Mouse (Mus musculus) heart, adult 2 months (tissue): ENCODE data around the gene Cbx7. TPM values are rescaled to one million over a fixed set of nuclear protein-coding genes. Genes with fewer than 3 reads are reported as not detected.
A peak's percentile ranks its signal among the peaks of the same experiment; 100 is the strongest.

Experiments
- DNase-seq, 2 experiments: peaks; one replicate each; pipeline ENCODE4 v3.0.0; 2021
- H3K27ac ChIP-seq: fragments of 200-600 bp; 2 replicates; pipeline ENCODE4 v1.8.1; 2022
- H3K27me3 ChIP-seq: fragments of 200-500 bp; 2 replicates; pipeline ENCODE4 v1.6.1; 2012; ENCODE audit warnings: mild to moderate bottlenecking, low read length, inconsistent platforms, mixed read lengths; ENCODE audit not compliant: control insufficient read depth, insufficient read depth
- H3K36me3 ChIP-seq: fragments of 200-500 bp; 2 replicates; pipeline ENCODE4 v1.6.1; 2012; ENCODE audit warnings: low read length, inconsistent platforms; ENCODE audit not compliant: control insufficient read depth, insufficient read depth
- H3K4me1 ChIP-seq: fragments of 200-500 bp; 2 replicates; pipeline ENCODE4 v1.6.1; 2011; ENCODE audit warnings: low read length; ENCODE audit not compliant: control insufficient read depth, insufficient read depth
- H3K4me3 ChIP-seq: fragments of 200-600 bp; 2 replicates; pipeline ENCODE4 v1.8.1; 2022
- H3K79me2 ChIP-seq: fragments of 200-500 bp; replicated peaks from 2 replicates; pipeline ENCODE4 v1.6.1; 2012; ENCODE audit warnings: mild to moderate bottlenecking, inconsistent platforms, low read length, moderate library complexity, mixed read lengths; ENCODE audit not compliant: control insufficient read depth, insufficient read depth
- H3K9ac ChIP-seq: fragments of 200-500 bp; 2 replicates; pipeline ENCODE4 v1.6.1; 2012; ENCODE audit warnings: low read depth, mild to moderate bottlenecking, control low read depth, inconsistent platforms, low read length, mixed read lengths
- CTCF ChIP-seq: fragments of 200-600 bp; IDR thresholded peaks from 2 replicates; pipeline ENCODE4 v1.8.1; 2022; ENCODE audit warnings: antibody characterized with exemption, mild to moderate bottlenecking, moderate library complexity
- EP300 ChIP-seq: fragments of 200-500 bp; IDR thresholded peaks from 2 replicates; pipeline ENCODE4 v1.6.1; 2011; ENCODE audit warnings: low read depth, low read length, control low read depth; ENCODE audit not compliant: insufficient read depth
- POLR2A ChIP-seq: fragments of 200-500 bp; IDR thresholded peaks from 2 replicates; pipeline ENCODE4 v1.6.1; 2011; ENCODE audit warnings: mild to moderate bottlenecking, low read depth, low read length, control low read depth; ENCODE audit not compliant: insufficient read depth
- WGBS: fragments of 180-500 bp; shearing (Covaris S2); methylation state at CpG from one replicate; pipeline ENCODE4 v1.1.7; 2018; 5-methylcytosine and 5-hydroxymethylcytosine counted together
- intact Hi-C: fragments of 180-260 bp; cut with DNase I; formaldehyde crosslinking; loops from one replicate; pipeline ENCODE4 v1.15.1; 2025
- polyA plus RNA-seq: library from polyadenylated mRNA; depleted of rRNA; stranded (reverse); fragments of >200 nt; gene quantifications from 2 replicates; pipeline ENCODE4 v1.2.3, GENCODE M21; 2012
- total RNA-seq, 2 experiments: library from RNA; stranded (reverse); gene quantifications; 2 replicates each; pipeline ENCODE4 v1.2.3; 2021

Gene Cbx7
- total and polyA plus RNA-seq, 3 experiments = 18.9 to 21.7 (median 21.4) TPM

- intact Hi-C loops = no loop called here
Measured at GRCm38 (mm10) chr15:79939020-79939419, 31.9 kb downstream of the Cbx7 start.

GRCm38 (mm10) chr15:79936374-79936751 is 34.6 kb downstream of the Cbx7 start:
- intact Hi-C loops = no loop called here
- DNase-seq = no peak
- Histone ChIP-seq H3K27me3 (peaks cover 1% of the 10 kb centered on the region; the same call in 1 of the 2 replicates), H3K27ac (no peak overlapping the region), H3K9ac (no peak overlapping the region), H3K4me3 (no peak overlapping the region), H3K79me2 (no peaks in the 10 kb centered on the region), H3K36me3 (no peaks in the 10 kb centered on the region), H3K4me1 (peaks cover 2% of the 10 kb centered on the region)
- 63% methylated on average over 7 of the region's 7 CpGs for WGBS
- TF ChIP-seq EP300 (no peak), CTCF (no peak), POLR2A (no peak)

More at GRCm38 (mm10) chr15:79939020-79939419, 31.9 kb downstream of the Cbx7 start:
- no peaks in the 10 kb centered on the region for H3K79me2 ChIP-seq
- no peak overlapping the region for H3K9ac ChIP-seq
- no peak overlapping the region for H3K4me3 ChIP-seq
- WGBS = 83% methylated on average over 12 of the region's 12 CpGs
- TF ChIP-seq POLR2A (no peak), EP300 (no peak), CTCF (no peak)
- no peaks in the 10 kb centered on the region for H3K36me3 ChIP-seq
- H3K27me3 ChIP-seq = peaks cover 1% of the 10 kb centered on the region; the same call in 1 of the 2 replicates
- H3K4me1 ChIP-seq = no peaks in the 10 kb centered on the region
- no peak overlapping the region for H3K27ac ChIP-seq
- no peak for DNase-seq

GRCm38 (mm10) chr15:79935654-79936373 is 35.1 kb downstream of the Cbx7 start:
- Histone ChIP-seq H3K4me1 (peaks cover 2% of the 10 kb centered on the region), H3K27me3 (peaks cover 1% of the 10 kb centered on the region; the same call in 1 of the 2 replicates), H3K27ac (no peak overlapping the region), H3K36me3 (no peaks in the 10 kb centered on the region), H3K9ac (no peak overlapping the region), H3K4me3 (no peak overlapping the region), H3K79me2 (no peaks in the 10 kb centered on the region)
- TF ChIP-seq CTCF = no peak
- TF ChIP-seq POLR2A = no peak
- no peak for TF ChIP-seq EP300
- intact Hi-C loops = no loop called here
- 67% methylated on average over 9 of the region's 9 CpGs for WGBS
- no peak for DNase-seq

GRCm38 (mm10) chr15:79934776-79935175 is 36.1 kb downstream of the Cbx7 start:
- TF ChIP-seq POLR2A (no peak), EP300 (no peak), CTCF (no peak)
- peaks cover 2% of the 10 kb centered on the region for H3K4me1 ChIP-seq
- H3K9ac ChIP-seq = no peak overlapping the region
- intact Hi-C loops = loop anchor here (5.0 kb wide), 1 partner anchor 102 kb away; the partner anchor contains the start of genes Cbx6 and Npcd
- 27% methylated on average over 10 of the region's 10 CpGs for WGBS
- DNase-seq = no peak
- no peaks in the 10 kb centered on the region for H3K36me3 ChIP-seq
- H3K27me3 ChIP-seq = peaks cover 1% of the 10 kb centered on the region; the same call in 1 of the 2 replicates
- H3K27ac ChIP-seq = no peak overlapping the region
- no peaks in the 10 kb centered on the region for H3K79me2 ChIP-seq
- no peak overlapping the region for H3K4me3 ChIP-seq

GRCm38 (mm10) chr15:79933670-79934514 is 37.0 kb downstream of the Cbx7 start:
- WGBS = 8% methylated on average over 22 of the region's 22 CpGs
- H3K79me2 ChIP-seq = no peaks in the 10 kb centered on the region
- TF ChIP-seq CTCF (no peak), POLR2A (no peak), EP300 (no peak)
- no peaks in the 10 kb centered on the region for H3K36me3 ChIP-seq
- DNase-seq = no peak
- H3K9ac ChIP-seq = no peak overlapping the region
- peaks cover 2% of the 10 kb centered on the region for H3K4me1 ChIP-seq
- H3K27me3 ChIP-seq = peaks cover 1% of the 10 kb centered on the region; the same call in 1 of the 2 replicates
- intact Hi-C loops = loop anchor here (5.0 kb wide), 1 partner anchor 102 kb away; the partner anchor contains the start of genes Cbx6 and Npcd
- H3K4me3 ChIP-seq = 0 out of 2 replicates have a peak overlapping the region, but pooled peaks have one; percentile 0
- no peak overlapping the region for H3K27ac ChIP-seq
